Mouse (Mus musculus) lung, adult 2 months (tissue): ENCODE data around the gene Enpp4. TPM values are rescaled to one million over a fixed set of nuclear protein-coding genes. Genes with fewer than 3 reads are reported as not detected.

Source experiments
- DNase-seq: peaks from one replicate; pipeline ENCODE4 v3.0.0; 2022
- H3K4me1 ChIP-seq: fragments of 200-500 bp; 2 replicates; pipeline ENCODE4 v1.6.1; 2011; ENCODE audit warnings: low read length; ENCODE audit not compliant: control insufficient read depth, insufficient read depth
- H3K4me3 ChIP-seq: fragments of 200-500 bp; replicated peaks from 2 replicates; pipeline ENCODE3; 2011; ENCODE audit warnings: low read depth, mild to moderate bottlenecking, control low read depth, low read length; ENCODE audit errors: extremely low read depth
- CTCF ChIP-seq: fragments of 200-500 bp; IDR thresholded peaks from 2 replicates; pipeline ENCODE4 v1.5.1; 2011; ENCODE audit warnings: mild to moderate bottlenecking, low read length, control low read depth; ENCODE audit not compliant: insufficient read depth
- POLR2A ChIP-seq: fragments of 200-500 bp; IDR thresholded peaks from 2 replicates; pipeline ENCODE4 v1.6.1; 2011; ENCODE audit warnings: low read depth, mild to moderate bottlenecking, control low read depth, low read length, borderline replicate concordance; ENCODE audit errors: extremely low read depth
- WGBS: fragments of 180-500 bp; shearing (Covaris S2); methylation state at CpG from one replicate; pipeline ENCODE4 v1.1.7; 2018; 5-methylcytosine and 5-hydroxymethylcytosine counted together
- polyA plus RNA-seq: library from polyadenylated mRNA; depleted of rRNA; stranded (reverse); fragments of >200 nt; gene quantifications from 2 replicates; pipeline ENCODE4 v1.2.3, GENCODE M21; 2012

Gene Enpp4
- polyA plus RNA-seq, 1 experiment: 13.5 TPM

DNA sequence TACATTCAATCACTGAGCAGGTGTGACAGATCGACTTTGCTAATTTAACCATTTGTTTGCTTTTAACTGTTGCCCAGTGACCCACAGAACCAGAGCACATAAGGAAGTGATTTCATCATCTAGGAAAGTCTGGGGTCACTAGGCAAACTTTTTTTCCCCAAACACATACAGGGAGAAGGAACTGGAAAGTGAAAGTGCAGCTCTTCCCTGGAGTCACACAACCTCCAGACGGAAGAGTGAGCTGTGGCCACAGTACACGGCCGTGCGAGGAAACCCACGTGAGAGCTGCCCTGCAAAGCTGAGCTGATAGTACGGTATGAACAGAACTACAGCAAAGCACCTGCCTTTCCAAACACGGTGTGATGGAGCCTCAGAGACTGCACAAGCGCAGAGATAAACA lies 4.7 kb downstream of the Enpp4 start:
- WGBS: 42% methylated on average over 9 of the region's 9 CpGs
- Histone ChIP-seq H3K4me1 (peaks cover 2% of the 10 kb centered on the region; the same call in 1 of the 2 replicates), H3K4me3 (no peak overlapping the region)
- peak; percentile 25 for DNase-seq
- no peak for TF ChIP-seq CTCF
- TF ChIP-seq POLR2A: no peak

DNA sequence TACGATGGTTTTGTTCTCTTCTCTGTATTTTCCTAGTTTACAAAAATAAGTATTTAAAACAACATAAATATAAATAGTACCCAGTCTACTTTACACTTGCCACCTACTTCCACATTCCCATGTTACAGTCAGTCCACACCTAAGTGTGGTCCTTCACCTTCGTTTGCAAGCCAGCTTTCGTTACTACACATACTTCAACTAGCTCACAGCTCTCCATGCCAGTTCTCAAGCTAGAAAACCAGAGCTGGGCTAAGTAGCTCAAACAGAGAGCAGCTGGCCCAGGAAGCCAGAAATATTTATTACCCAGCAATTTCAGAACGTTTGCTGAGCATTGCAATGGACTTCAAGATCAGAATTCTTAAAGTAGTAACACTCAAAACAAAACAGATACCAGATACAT lies 5.1 kb downstream of the Enpp4 start:
- 59% methylated on average over 4 of the region's 4 CpGs for WGBS
- TF ChIP-seq CTCF (no peak), POLR2A (no peak)
- H3K4me1 ChIP-seq: peaks cover 2% of the 10 kb centered on the region; the same call in 1 of the 2 replicates
- no peak overlapping the region for H3K4me3 ChIP-seq
- no peak for DNase-seq

DNA sequence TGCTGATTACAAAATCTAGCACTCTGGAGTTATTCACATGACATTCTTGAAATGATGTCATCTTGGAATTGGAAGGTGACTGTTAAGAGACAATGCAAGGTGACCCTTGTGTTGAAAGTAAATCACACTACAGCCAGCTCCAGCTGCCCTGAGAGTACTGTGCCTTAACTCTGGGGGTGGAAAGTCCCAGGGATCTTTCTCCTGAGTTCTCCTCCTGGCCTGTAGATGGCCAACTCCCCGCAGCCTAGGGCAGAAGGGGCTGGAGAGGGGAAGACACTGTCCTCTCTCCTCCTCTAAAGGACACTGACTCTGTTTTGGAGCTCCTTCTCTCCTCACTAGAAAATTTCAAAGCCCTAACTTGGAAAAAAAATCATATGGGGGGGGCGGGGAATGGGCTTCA lies 14.1 kb downstream of the Enpp4 start:
- no peak for DNase-seq
- no peak overlapping the region for H3K4me3 ChIP-seq
- H3K4me1 ChIP-seq: no peaks in the 10 kb centered on the region
- TF ChIP-seq POLR2A (no peak), CTCF (peak; percentile 28; the same call in 1 of the 2 replicates)
- 32% methylated on average over 2 of the region's 2 CpGs for WGBS

DNA sequence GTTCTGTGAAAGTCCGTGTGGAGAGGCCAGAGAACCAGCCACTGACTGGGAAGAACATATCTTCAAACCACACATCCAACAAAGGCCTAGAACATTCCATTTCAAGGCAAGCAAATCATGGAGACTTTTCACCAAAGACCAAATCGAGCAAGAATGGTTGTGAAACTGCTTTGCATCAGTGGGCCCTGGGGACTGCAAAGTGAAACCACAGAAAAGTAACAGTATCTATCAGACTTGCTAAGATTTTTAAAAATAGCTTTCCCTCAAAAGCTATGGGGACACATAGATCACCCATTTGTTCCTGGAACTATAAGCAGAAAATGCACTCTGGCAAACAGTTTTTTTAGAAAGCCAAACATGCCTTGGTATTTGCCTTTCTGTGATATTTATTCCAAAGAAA lies 14.7 kb downstream of the Enpp4 start:
- DNase-seq: no peak
- TF ChIP-seq POLR2A: no peak
- no peak for TF ChIP-seq CTCF
- no peaks in the 10 kb centered on the region for H3K4me1 ChIP-seq
- 74% methylated on average over 2 of the region's 2 CpGs for WGBS
- no peak overlapping the region for H3K4me3 ChIP-seq

DNA sequence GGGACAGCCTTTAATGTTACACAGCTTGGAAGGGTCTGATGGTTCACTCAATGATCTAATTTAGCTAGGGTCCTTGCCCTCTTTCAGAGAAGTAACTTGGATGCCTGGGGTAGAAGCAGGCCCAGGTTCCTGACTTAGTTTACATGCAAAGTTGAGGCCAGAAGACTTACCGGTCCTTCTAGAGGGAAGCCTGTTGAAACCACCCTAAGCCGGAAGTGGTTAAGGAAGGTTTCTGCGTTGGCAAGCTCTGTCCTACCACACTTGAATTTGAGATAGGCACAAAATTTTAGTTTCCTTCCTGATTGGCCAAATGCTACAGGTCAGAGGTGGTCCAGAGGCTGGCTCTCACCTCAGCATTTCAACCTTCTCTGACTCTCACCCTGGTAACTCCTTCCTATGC lies 17.4 kb downstream of the Enpp4 start:
- H3K4me1 ChIP-seq: no peaks in the 10 kb centered on the region
- DNase-seq: no peak
- no peak for TF ChIP-seq POLR2A
- no peak for TF ChIP-seq CTCF
- no peak overlapping the region for H3K4me3 ChIP-seq
- WGBS: 85% methylated on average over 3 of the region's 3 CpGs

DNA sequence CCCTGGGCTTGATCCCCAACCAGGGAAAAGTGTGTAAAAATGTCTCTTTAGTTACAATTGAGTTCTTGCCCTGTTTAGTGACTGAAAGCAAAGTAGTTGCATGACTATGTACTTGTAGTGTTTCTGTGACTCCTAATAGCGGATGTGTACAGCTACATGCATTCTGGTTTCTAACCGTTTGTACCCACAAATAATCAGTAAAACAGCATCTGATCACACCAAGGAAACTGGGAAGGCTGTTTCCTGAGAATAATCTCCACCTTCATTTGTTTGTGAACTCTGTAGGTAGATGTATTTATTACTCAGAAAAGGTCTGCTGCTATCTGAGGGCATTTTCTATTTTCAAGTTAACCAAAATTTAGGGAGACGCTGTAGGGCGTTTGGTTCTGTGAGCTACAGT lies 22.5 kb downstream of the Enpp4 start:
- no peak for DNase-seq
- Histone ChIP-seq H3K4me3 (no peak overlapping the region), H3K4me1 (no peaks in the 10 kb centered on the region; the same call in 1 of the 2 replicates)
- 90% methylated on average over 4 of the region's 4 CpGs for WGBS
- TF ChIP-seq CTCF (no peak), POLR2A (no peak)

DNA sequence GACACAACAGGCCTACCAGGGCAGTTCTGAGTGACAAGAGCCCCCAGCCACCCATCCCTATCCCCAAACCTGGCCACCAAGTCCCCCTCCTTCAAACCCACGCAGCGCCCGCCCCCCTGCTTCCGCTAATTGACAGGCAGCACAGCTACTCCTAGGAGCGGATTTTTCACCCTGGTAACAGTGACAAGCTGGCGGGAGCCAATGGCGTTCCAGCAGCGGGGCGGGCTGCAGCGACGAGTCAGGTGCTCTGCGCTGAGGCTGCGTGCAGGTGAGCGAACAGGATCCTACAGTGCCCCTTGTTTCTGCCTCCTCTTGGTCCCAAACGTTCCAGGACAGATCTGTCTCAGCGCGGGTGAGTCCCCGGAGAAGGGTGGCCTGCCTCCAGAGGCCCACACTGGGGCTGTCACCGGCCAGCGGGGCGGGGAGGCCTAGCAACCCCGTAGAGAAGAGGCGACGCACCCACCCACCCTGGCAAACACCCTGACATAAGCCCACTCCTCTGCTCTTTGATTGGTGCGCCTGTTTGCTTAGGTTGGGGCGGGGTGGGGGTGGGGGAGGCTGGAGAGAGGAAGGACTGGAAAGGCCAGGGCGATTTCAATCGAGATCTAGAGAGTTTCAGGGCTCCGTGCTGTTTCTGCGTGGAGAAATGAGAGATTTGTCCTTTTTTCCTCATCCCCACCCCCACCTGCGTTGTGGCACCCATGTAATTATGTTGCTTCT lies 26.8 kb downstream of the Enpp4 start, which contains the start of gene Enpp5:
Gene Enpp5 (plus strand): TSS at position 183 of the 720 bp plus-strand sequence.
- TF ChIP-seq POLR2A: peak; percentile 79; the same call in 1 of the 2 replicates
- no peak for TF ChIP-seq CTCF
- DNase-seq: peak; percentile 84
- WGBS: 1% methylated on average over 31 of the region's 31 CpGs
- H3K4me1 ChIP-seq: peaks cover 4% of the 10 kb centered on the region
- peak within 1 kb of the TSS; percentile 80 for H3K4me3 ChIP-seq

DNA sequence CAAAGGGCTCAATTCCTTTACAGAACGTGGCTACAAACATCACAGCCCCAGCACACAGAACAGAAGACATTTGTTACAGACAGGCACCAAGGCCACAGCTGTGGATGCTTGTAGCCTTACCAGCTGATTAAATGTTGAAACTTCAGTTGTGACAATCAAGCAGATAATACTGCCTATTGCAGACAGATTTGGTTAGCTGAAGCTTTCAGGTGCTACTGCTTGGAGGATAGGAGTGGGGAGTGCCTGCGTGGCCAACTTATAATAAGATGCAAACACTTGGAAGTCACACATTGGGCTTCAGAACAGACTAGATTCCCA lies 27.8 kb downstream of the Enpp4 start:
- 72% methylated on average over 2 of the region's 2 CpGs for WGBS
- DNase-seq: no peak
- Histone ChIP-seq H3K4me3 (no peak overlapping the region), H3K4me1 (peaks cover 4% of the 10 kb centered on the region)
- TF ChIP-seq POLR2A: no peak

DNA sequence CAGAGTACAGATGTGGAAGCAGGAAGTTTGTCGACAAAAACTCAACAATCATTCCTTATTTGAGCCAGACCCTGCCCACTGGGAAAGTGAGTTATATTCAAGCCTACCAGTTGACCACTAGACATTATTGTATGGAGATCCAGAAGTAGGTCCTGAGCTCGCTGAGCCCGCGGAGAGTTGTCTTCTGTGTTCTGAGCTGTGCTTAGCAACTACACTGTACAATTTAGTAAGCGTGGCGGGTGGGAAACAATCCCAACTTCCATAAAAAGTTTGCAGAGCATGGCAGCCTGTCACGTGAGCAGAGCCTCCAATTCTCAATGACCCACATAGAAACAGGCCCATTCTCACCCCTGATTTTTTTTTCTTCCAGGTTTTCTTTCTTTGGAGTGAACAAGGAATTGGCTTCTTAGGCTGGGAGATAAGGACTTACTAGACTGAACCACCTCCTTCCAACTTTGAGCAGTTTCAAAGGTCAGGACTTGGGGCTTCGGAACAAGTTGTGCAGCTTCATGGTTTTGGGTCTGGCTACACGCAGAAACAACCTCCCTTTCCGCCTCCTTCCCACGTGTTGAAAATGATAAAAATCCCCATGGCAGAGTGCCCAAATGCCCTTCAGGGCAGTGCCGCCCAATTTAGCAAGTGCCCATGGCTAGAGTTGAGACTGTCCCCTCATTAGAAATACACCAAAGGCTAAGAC lies 28.3 kb downstream of the Enpp4 start:
- DNase-seq: no peak
- Histone ChIP-seq H3K4me3 (no peak overlapping the region), H3K4me1 (peaks cover 4% of the 10 kb centered on the region)
- TF ChIP-seq POLR2A: no peak
- 72% methylated on average over 12 of the region's 12 CpGs for WGBS

DNA sequence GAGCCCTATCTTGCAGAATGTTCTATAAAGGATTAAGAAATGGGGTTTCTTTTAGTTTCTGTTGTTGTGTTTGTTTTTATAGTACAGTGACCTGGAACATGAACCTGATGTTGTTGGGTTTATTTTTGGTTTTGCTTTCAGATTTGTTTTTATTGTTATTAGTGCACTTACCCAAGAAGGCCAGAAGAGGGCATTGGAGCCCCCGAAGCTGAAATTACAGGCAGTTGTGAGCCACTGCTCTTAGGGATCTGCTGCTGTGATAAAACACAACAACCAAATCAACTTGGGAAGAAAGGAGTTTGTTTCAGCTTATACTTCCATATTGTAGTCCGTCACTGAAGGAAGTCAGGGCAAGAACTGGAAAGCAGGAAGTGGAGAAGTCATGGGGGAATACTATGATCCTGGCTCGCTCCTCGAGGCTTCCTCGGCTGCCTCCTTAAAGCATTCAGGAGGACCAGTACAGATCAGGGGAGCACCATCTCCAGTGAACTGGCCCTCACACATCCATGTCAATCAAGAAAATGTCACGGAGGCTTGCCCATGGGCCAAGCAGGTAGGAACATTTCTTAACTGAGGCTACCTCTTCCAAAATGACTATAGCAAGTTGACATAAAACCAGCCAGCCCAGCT lies 29.4 kb downstream of the Enpp4 start:
- Histone ChIP-seq H3K4me1 (peaks cover 4% of the 10 kb centered on the region), H3K4me3 (peak overlapping the region; percentile 35)
- no peak for DNase-seq
- WGBS: 50% methylated on average over 6 of the region's 6 CpGs
- TF ChIP-seq CTCF: peak; percentile 58
- no peak for TF ChIP-seq POLR2A
